Mouse (Mus musculus) A20 (cell line): ENCODE results near the gene Fam189a1.

Experiments used
- DNase-seq: peaks from one replicate; pipeline ENCODE4 v3.0.0-alpha.2; 2011; ENCODE audit warnings: low read depth, low spot score

Gene Fam189a1

GRCm38 (mm10) chr7:64950771-64951099, 205.6 kb downstream of the Fam189a1 start:
- no peak for DNase-seq

- peak; percentile 2 for DNase-seq
Measured at GRCm38 (mm10) chr7:64949910-64950770, 206.2 kb downstream of the Fam189a1 start.

- DNase-seq, result no peak
Measured at GRCm38 (mm10) chr7:64949465-64949864, 206.9 kb downstream of the Fam189a1 start.

- no peak for DNase-seq
Measured at GRCm38 (mm10) chr7:64944686-64945085, 211.7 kb downstream of the Fam189a1 start.

- no peak for DNase-seq
Measured at GRCm38 (mm10) chr7:64944175-64944574, 212.2 kb downstream of the Fam189a1 start.

GRCm38 (mm10) chr7:64936927-64937326, 219.4 kb downstream of the Fam189a1 start:
- DNase-seq, result no peak

GRCm38 (mm10) chr7:64934115-64934514, 222.3 kb downstream of the Fam189a1 start:
- DNase-seq, result no peak

GRCm38 (mm10) chr7:64930980-64931379, 225.4 kb downstream of the Fam189a1 start:
- no peak for DNase-seq

GRCm38 (mm10) chr7:64923918-64924317, 232.5 kb downstream of the Fam189a1 start:
- no peak for DNase-seq

- DNase-seq, result no peak
Measured at GRCm38 (mm10) chr7:64921189-64921588, 235.2 kb downstream of the Fam189a1 start.

GRCm38 (mm10) chr7:64920735-64921134, 235.6 kb downstream of the Fam189a1 start:
- DNase-seq, result no peak

- no peak for DNase-seq
Measured at GRCm38 (mm10) chr7:64916654-64917053, 239.7 kb downstream of the Fam189a1 start.

GRCm38 (mm10) chr7:64915121-64915520, 241.2 kb downstream of the Fam189a1 start:
- no peak for DNase-seq

GRCm38 (mm10) chr7:64911945-64912344, 244.4 kb downstream of the Fam189a1 start:
- no peak for DNase-seq

GRCm38 (mm10) chr7:64910208-64910607, 246.2 kb downstream of the Fam189a1 start:
- no peak for DNase-seq

- no peak for DNase-seq
Measured at GRCm38 (mm10) chr7:64906955-64907354, 249.4 kb downstream of the Fam189a1 start.

GRCm38 (mm10) chr7:64905506-64905905, 250.9 kb downstream of the Fam189a1 start:
- DNase-seq, result no peak

- DNase-seq, result no peak
Measured at GRCm38 (mm10) chr7:64900249-64900648, 256.1 kb downstream of the Fam189a1 start.

GRCm38 (mm10) chr7:64896587-64896986, 259.8 kb downstream of the Fam189a1 start:
- DNase-seq, result no peak

- no peak for DNase-seq
Measured at GRCm38 (mm10) chr7:64895685-64896101, 260.7 kb downstream of the Fam189a1 start.

- no peak for DNase-seq
Measured at GRCm38 (mm10) chr7:64891139-64891538, 265.2 kb downstream of the Fam189a1 start.

- DNase-seq, result no peak
Measured at GRCm38 (mm10) chr7:64889919-64890318, 266.5 kb downstream of the Fam189a1 start.

GRCm38 (mm10) chr7:64884187-64884862, 272.0 kb downstream of the Fam189a1 start:
- no peak for DNase-seq
